Mouse (Mus musculus) midbrain, embryonic 14.5 days (tissue): ENCODE data around the gene AI987944. TPM values are rescaled to one million over a fixed set of nuclear protein-coding genes. Genes with fewer than 3 reads are reported as not detected.

Experiments used
- ATAC-seq: fragments of 200-750 bp; cut with Nextera tagmentation; 2 replicates; pipeline ENCODE4 v1.8.0; 2017; ENCODE audit warnings: moderate number of reproducible peaks, moderate library complexity; ENCODE audit not compliant: low FRiP score, low TSS enrichment
- DNase-seq: peaks from one replicate; pipeline ENCODE4 v3.0.0-alpha.2; 2015
- H3K27ac ChIP-seq: fragments of 300-500 bp; sonication (generic); replicated peaks from 2 replicates; pipeline ENCODE4 v1.5.1; 2014; ENCODE audit warnings: mild to moderate bottlenecking, low read depth, low read length, moderate library complexity
- H3K27me3 ChIP-seq: fragments of 300-500 bp; sonication (generic); 2 replicates; pipeline ENCODE4 v1.6.1; 2014; ENCODE audit warnings: low read length, control low read depth, mixed read lengths; ENCODE audit not compliant: control insufficient read depth, insufficient read depth
- H3K36me3 ChIP-seq: fragments of 300-500 bp; sonication (generic); 2 replicates; pipeline ENCODE4 v1.6.1; 2014; ENCODE audit warnings: low read length, control low read depth; ENCODE audit not compliant: control insufficient read depth, insufficient read depth
- H3K4me1 ChIP-seq: fragments of 300-500 bp; sonication (generic); 2 replicates; pipeline ENCODE4 v1.6.1; 2014; ENCODE audit warnings: mild to moderate bottlenecking, antibody characterized with exemption, low read length, control low read depth; ENCODE audit not compliant: control insufficient read depth, insufficient read depth
- H3K4me2 ChIP-seq: fragments of 300-500 bp; sonication (generic); 2 replicates; pipeline ENCODE4 v1.6.1; 2014; ENCODE audit warnings: mild to moderate bottlenecking, low read length, moderate library complexity
- H3K4me3 ChIP-seq: fragments of 300-500 bp; sonication (generic); replicated peaks from 2 replicates; pipeline ENCODE4 v1.5.1; 2014; ENCODE audit warnings: low read depth, low read length
- H3K9ac ChIP-seq: fragments of 300-500 bp; sonication (generic); replicated peaks from 2 replicates; pipeline ENCODE4 v1.6.1; 2014; ENCODE audit warnings: mild to moderate bottlenecking, low read length, moderate library complexity
- H3K9me3 ChIP-seq: fragments of 300-500 bp; sonication (generic); 2 replicates; pipeline ENCODE4 v1.6.1; 2016; ENCODE audit warnings: low read length, control low read depth, mixed read lengths; ENCODE audit not compliant: control insufficient read depth
- WGBS: fragments of 180-500 bp; shearing (Covaris S2); extraction: QIAGEN DNeasy Blood & Tissue Kit; methylation state at CpG from one replicate; pipeline ENCODE4 v1.1.7; 2014; 5-methylcytosine and 5-hydroxymethylcytosine counted together
- polyA plus RNA-seq: library from polyadenylated mRNA; unstranded; fragments of >200 nt; fragmentation: Nextera tagmentation; extraction: Ambion mirVana; gene quantifications from 2 replicates; pipeline ENCODE4 v1.2.1, GENCODE M21; 2014

AI987944 gene
- 6.9 and 9.6 TPM in 2 replicates for polyA plus RNA-seq

- Histone ChIP-seq H3K4me3 (peak within 1 kb of the TSS; percentile 62), H3K36me3 (no peaks in the 10 kb centered on the region), H3K27ac (peak within 1 kb of the TSS; percentile 86), H3K9ac (peak within 1 kb of the TSS; percentile 64), H3K4me2 (peak within 1 kb of the TSS; percentile 60), H3K9me3 (0 out of 2 replicates have a peak, but pooled peaks cover 2% of the 10 kb centered on the region), H3K4me1 (no peaks in the 10 kb centered on the region), H3K27me3 (no peaks in the 10 kb centered on the region)
- WGBS: under 1% methylated on average over 25 of the region's 25 CpGs
- peak; percentile 94 for DNase-seq
- peak; percentile 99 for ATAC-seq
These were observed at the start of gene AI987944 for GRCm38 (mm10) chr7:41393048-41393971. TSS of gene AI987944 (minus strand) at chr7:41393379.

- ATAC-seq: no peak
- H3K27me3 ChIP-seq: no peaks in the 10 kb centered on the region
- H3K9ac ChIP-seq: no peak overlapping the region
- H3K4me3 ChIP-seq: no peak overlapping the region; the same call in 1 of the 2 replicates
- no peak overlapping the region for H3K27ac ChIP-seq
- peak; percentile 18 for DNase-seq
- no peaks in the 10 kb centered on the region for H3K4me1 ChIP-seq
- no peaks in the 10 kb centered on the region for H3K36me3 ChIP-seq
- 69% methylated on average over 4 of the region's 4 CpGs for WGBS
- H3K9me3 ChIP-seq: 0 out of 2 replicates have a peak, but pooled peaks cover 2% of the 10 kb centered on the region
- H3K4me2 ChIP-seq: peak overlapping the region; percentile 60
These were observed 951 bp upstream of the AI987944 start for GRCm38 (mm10) chr7:41394130-41394529.

Other genes starting within 250 kb of the AI987944 start
- gene Gm5592, start 239.5 kb downstream of the AI987944 start, polyA plus RNA-seq: not detected in 2 replicates
- 0.47 and 0.51 TPM in 2 replicates for gene Vmn2r57, start 55.3 kb upstream of the AI987944 start, polyA plus RNA-seq
- 0.11 and 0.18 TPM in 2 replicates for gene Gm20449, start 106.0 kb upstream of the AI987944 start, polyA plus RNA-seq
- gene AW146154, start 106.5 kb upstream of the AI987944 start, polyA plus RNA-seq: 3.6 and 4.5 TPM in 2 replicates
- gene Gm6871, start 180.3 kb upstream of the AI987944 start, polyA plus RNA-seq: not detected in 2 replicates
- 18.5 and 19.5 TPM in 2 replicates for gene 2610021A01Rik, start 205.9 kb upstream of the AI987944 start, polyA plus RNA-seq
- 28.3 and 33.5 TPM in 2 replicates for gene Zfp788, start 239.8 kb upstream of the AI987944 start, polyA plus RNA-seq